Mouse (Mus musculus) thymus, postnatal 10 days (tissue): ENCODE results near the gene Akap13.

Source experiments
- DNase-seq, 2 experiments: peaks; one replicate each; pipeline ENCODE4 v3.0.0; 2021; ENCODE audit warnings: low spot score in 2 of 2

Akap13 gene

GRCm38 (mm10) chr7:75667531-75667930, 212.2 kb downstream of the Akap13 start:
- no peak for DNase-seq

- no peak for DNase-seq
These were observed 213.1 kb downstream of the Akap13 start for GRCm38 (mm10) chr7:75668396-75668795.

- no peak for DNase-seq
These were observed 214.1 kb downstream of the Akap13 start for GRCm38 (mm10) chr7:75669416-75669815.

- DNase-seq, result no peak
These were observed 224.3 kb downstream of the Akap13 start for GRCm38 (mm10) chr7:75679631-75680030.

- no peak for DNase-seq
These were observed 227.6 kb downstream of the Akap13 start for GRCm38 (mm10) chr7:75682901-75683300.

GRCm38 (mm10) chr7:75683410-75683809, 228.1 kb downstream of the Akap13 start:
- DNase-seq, result no peak

GRCm38 (mm10) chr7:75684976-75685375, 229.6 kb downstream of the Akap13 start:
- DNase-seq, result no peak

- DNase-seq, result peak in 1 of 2 experiments; percentile 9
These were observed 230.9 kb downstream of the Akap13 start for GRCm38 (mm10) chr7:75686046-75686826.

GRCm38 (mm10) chr7:75686827-75687164, 231.5 kb downstream of the Akap13 start:
- no peak for DNase-seq

- peak in 1 of 2 experiments; percentile 15 for DNase-seq
These were observed 232.8 kb downstream of the Akap13 start for GRCm38 (mm10) chr7:75688144-75688543.

- DNase-seq, result no peak
These were observed 239.4 kb downstream of the Akap13 start for GRCm38 (mm10) chr7:75694777-75695176.

- no peak for DNase-seq
These were observed 244.5 kb downstream of the Akap13 start for GRCm38 (mm10) chr7:75699836-75700235.

GRCm38 (mm10) chr7:75700771-75701345, 245.5 kb downstream of the Akap13 start:
- DNase-seq, result peak in 1 of 2 experiments; percentile 14

- peak; percentile 36 to 50 for DNase-seq
These were observed 246.4 kb downstream of the Akap13 start for GRCm38 (mm10) chr7:75701761-75702160.

GRCm38 (mm10) chr7:75702368-75702767, 247.0 kb downstream of the Akap13 start:
- peak in 1 of 2 experiments; percentile 13 for DNase-seq

GRCm38 (mm10) chr7:75702966-75703645, 247.8 kb downstream of the Akap13 start:
- DNase-seq, result no peak

GRCm38 (mm10) chr7:75704862-75705261, 249.5 kb downstream of the Akap13 start:
- DNase-seq, result no peak

- DNase-seq, result no peak
These were observed 254.6 kb downstream of the Akap13 start for GRCm38 (mm10) chr7:75709936-75710335.

- DNase-seq, result no peak
These were observed 255.6 kb downstream of the Akap13 start for GRCm38 (mm10) chr7:75710920-75711319.

- no peak for DNase-seq
These were observed 256.1 kb downstream of the Akap13 start for GRCm38 (mm10) chr7:75711436-75711835.

- no peak for DNase-seq
These were observed 257.5 kb downstream of the Akap13 start for GRCm38 (mm10) chr7:75712808-75713207.

GRCm38 (mm10) chr7:75713959-75714358, 258.6 kb downstream of the Akap13 start:
- DNase-seq, result no peak

- no peak for DNase-seq
These were observed 259.7 kb downstream of the Akap13 start for GRCm38 (mm10) chr7:75715026-75715425.
